Mouse (Mus musculus) bone marrow macrophage, adult 2 months (primary cell): ENCODE results near the gene Nudt19. TPM values are rescaled to one million over a fixed set of nuclear protein-coding genes. Genes with fewer than 3 reads are reported as not detected.
A peak's percentile ranks its signal among the peaks of the same experiment; 100 is the strongest.

Experiments
- H3K27ac ChIP-seq: 2 replicates; pipeline ENCODE4 v1.5.1; 2012; ENCODE audit warnings: low read depth, low read length; ENCODE audit not compliant: insufficient read depth
- H3K4me1 ChIP-seq: 2 replicates; pipeline ENCODE4 v1.6.1; 2012; ENCODE audit warnings: low read length; ENCODE audit not compliant: control insufficient read depth, insufficient read depth
- H3K4me3 ChIP-seq: 2 replicates; pipeline ENCODE4 v1.5.1; 2012; ENCODE audit warnings: mild to moderate bottlenecking, low read length, moderate library complexity; ENCODE audit not compliant: insufficient read depth
- CTCF ChIP-seq: IDR thresholded peaks from 2 replicates; pipeline ENCODE4 v1.5.1; 2012; ENCODE audit warnings: low read depth, mild to moderate bottlenecking, low read length, moderate library complexity
- POLR2A ChIP-seq: IDR thresholded peaks from 2 replicates; pipeline ENCODE4 v1.6.1; 2012; ENCODE audit warnings: mild to moderate bottlenecking, low read depth, low read length, borderline replicate concordance
- polyA plus RNA-seq: library from polyadenylated mRNA; stranded (reverse); fragments of >200 nt; gene quantifications from 2 replicates; pipeline ENCODE4 v1.2.4, GENCODE M21; 2012; ENCODE audit not compliant: missing spikeins, insufficient read depth, insufficient read length

Gene Nudt19
- 19.2 and 19.7 TPM in 2 replicates for polyA plus RNA-seq

- peak within 1 kb of the TSS; percentile 82 for H3K27ac ChIP-seq
- H3K4me1 ChIP-seq: 0 out of 2 replicates have a peak, but pooled peaks cover 2% of the 10 kb centered on the region
- peak within 1 kb of the TSS; percentile 98 for H3K4me3 ChIP-seq
- no peak for TF ChIP-seq POLR2A
- no peak for TF ChIP-seq CTCF
Observed at GRCm38 (mm10) chr7:35556205-35556603, at the start of gene Nudt19. Gene Nudt19 (minus strand): TSS chr7:35556304.

GRCm38 (mm10) chr7:35602766-35603165 lies 46.7 kb upstream of the Nudt19 start:
- Histone ChIP-seq H3K4me3 (no peak overlapping the region), H3K4me1 (no peaks in the 10 kb centered on the region), H3K27ac (no peak overlapping the region)
- TF ChIP-seq POLR2A (no peak), CTCF (no peak)

- no peak for TF ChIP-seq CTCF
- TF ChIP-seq POLR2A: no peak
- Histone ChIP-seq H3K4me1 (no peaks in the 10 kb centered on the region), H3K4me3 (no peak overlapping the region), H3K27ac (no peak overlapping the region)
Observed at GRCm38 (mm10) chr7:35601106-35601505, 45.0 kb upstream of the Nudt19 start.

- Histone ChIP-seq H3K27ac (no peak overlapping the region), H3K4me1 (no peaks in the 10 kb centered on the region), H3K4me3 (no peak overlapping the region)
- TF ChIP-seq CTCF: no peak
- no peak for TF ChIP-seq POLR2A
Observed at GRCm38 (mm10) chr7:35600031-35600430, 43.9 kb upstream of the Nudt19 start.

- H3K4me1 ChIP-seq: no peaks in the 10 kb centered on the region
- H3K27ac ChIP-seq: no peak overlapping the region
- no peak overlapping the region for H3K4me3 ChIP-seq
- TF ChIP-seq POLR2A (no peak), CTCF (no peak)
Observed at GRCm38 (mm10) chr7:35599492-35599891, 43.4 kb upstream of the Nudt19 start.

GRCm38 (mm10) chr7:35594311-35594710 lies 38.2 kb upstream of the Nudt19 start:
- TF ChIP-seq POLR2A (no peak), CTCF (no peak)
- Histone ChIP-seq H3K4me1 (no peaks in the 10 kb centered on the region), H3K4me3 (no peak overlapping the region)

GRCm38 (mm10) chr7:35590731-35591191 lies 34.7 kb upstream of the Nudt19 start:
- TF ChIP-seq CTCF (no peak), POLR2A (no peak)
- no peak overlapping the region for H3K27ac ChIP-seq
- H3K4me3 ChIP-seq: no peak overlapping the region
- peaks cover 8% of the 10 kb centered on the region for H3K4me1 ChIP-seq

More at GRCm38 (mm10) chr7:35594311-35594710, 38.2 kb upstream of the Nudt19 start:
- no peak overlapping the region for H3K27ac ChIP-seq

- H3K27ac ChIP-seq: no peak overlapping the region
- H3K4me3 ChIP-seq: no peak overlapping the region
- H3K4me1 ChIP-seq: peaks cover 8% of the 10 kb centered on the region
- no peak for TF ChIP-seq CTCF
- no peak for TF ChIP-seq POLR2A
Observed at GRCm38 (mm10) chr7:35589485-35589884, 33.4 kb upstream of the Nudt19 start.

- Histone ChIP-seq H3K4me1 (peaks cover 8% of the 10 kb centered on the region), H3K4me3 (no peak overlapping the region), H3K27ac (no peak overlapping the region)
- TF ChIP-seq POLR2A: no peak
- TF ChIP-seq CTCF: no peak
Observed at GRCm38 (mm10) chr7:35588680-35589428, 32.8 kb upstream of the Nudt19 start.

GRCm38 (mm10) chr7:35587728-35588127 lies 31.6 kb upstream of the Nudt19 start:
- no peak for TF ChIP-seq CTCF
- Histone ChIP-seq H3K4me1 (peaks cover 8% of the 10 kb centered on the region), H3K4me3 (no peak overlapping the region), H3K27ac (no peak overlapping the region)
